ENCODE assay signal across 9 mouse cellular contexts in genomic region chr11:115160016-115160797, GRCm38 (mm10). TPM values are rescaled to one million over a fixed set of nuclear protein-coding genes. Genes with fewer than 3 reads are reported as not detected.
A peak's percentile ranks its signal among the peaks of the same experiment; 100 is the strongest.
DNase-seq lines count a peak whose midpoint lies in the region; ATAC-seq and TF ChIP-seq lines count a peak whose summit lies in the region.
"Had no signal": no experiment of that assay in that cellular context is flagged by ENCODE, and none has a peak within 500 bp of the region (broad histone marks: within the 10 kb centered on the region; RNA-seq: fewer than 3 reads in every experiment).

No protein-coding gene starts in this region.

- H3K4me3 ChIP-seq in midbrain, embryonic 14.5 days (replicated peaks; ENCODE audit: low read depth, low read length), result no peak overlapping the region
- H3K4me3 ChIP-seq in midbrain, embryonic 13.5 days (replicated peaks), result no peak overlapping the region
- no peak overlapping the region for H3K4me3 ChIP-seq in liver, adult 2 months (ENCODE audit: insufficient read depth, low read depth, low read length)
- H3K4me3 ChIP-seq: lung, embryonic 15.5 days had no signal

- peaks cover 13% of the 10 kb centered on the region for H3K79me2 ChIP-seq in liver, adult 2 months (ENCODE audit: control insufficient read depth, insufficient read depth, low read length)

- no peak for TF ChIP-seq POLR2A in liver, adult 2 months (IDR thresholded peaks at IDR 0.05; ENCODE audit: extremely low read depth, insufficient read depth, low read length)

- intact Hi-C loops in heart, postnatal 25 days (cut with DNase I), result loop anchor here (2.0 kb wide), 1 partner anchor 111 kb away; no protein-coding TSS in a partner anchor

- H3K4me1 ChIP-seq in midbrain, embryonic 14.5 days (ENCODE audit: control insufficient read depth, insufficient read depth, low read length), result peaks cover 14% of the 10 kb centered on the region
- H3K4me1 ChIP-seq in midbrain, embryonic 13.5 days (replicated peaks), result peaks cover 37% of the 10 kb centered on the region
- peaks cover 12% of the 10 kb centered on the region for H3K4me1 ChIP-seq in liver, adult 2 months (ENCODE audit: control insufficient read depth, insufficient read depth, low read length)

- H3K9ac ChIP-seq in midbrain, embryonic 14.5 days (replicated peaks; ENCODE audit: low read length), result no peak overlapping the region
- H3K9ac ChIP-seq in midbrain, embryonic 13.5 days (replicated peaks), result no peak overlapping the region
- no peak overlapping the region for H3K9ac ChIP-seq in liver, adult 2 months (ENCODE audit: low read depth, low read length)
- H3K9ac ChIP-seq: lung, embryonic 15.5 days had no signal

- H3K36me3 ChIP-seq in midbrain, embryonic 14.5 days (ENCODE audit: control insufficient read depth, insufficient read depth, low read length), result no peaks in the 10 kb centered on the region
- H3K36me3 ChIP-seq in midbrain, embryonic 13.5 days, result no peaks in the 10 kb centered on the region
- no peaks in the 10 kb centered on the region for H3K36me3 ChIP-seq in liver, adult 2 months (ENCODE audit: control insufficient read depth, insufficient read depth, low read length)
- H3K36me3 ChIP-seq: lung, embryonic 15.5 days had no signal

- H3K27ac ChIP-seq in midbrain, embryonic 14.5 days (replicated peaks; ENCODE audit: low read depth, low read length), result no peak overlapping the region
- H3K27ac ChIP-seq in midbrain, embryonic 13.5 days, result no peak overlapping the region
- no peak overlapping the region for H3K27ac ChIP-seq in liver, adult 2 months (replicated peaks; ENCODE audit: insufficient read depth, low read depth, low read length)
- H3K27ac ChIP-seq: lung, embryonic 15.5 days had no signal

- peaks cover 41% of the 10 kb centered on the region for H3K27me3 ChIP-seq in midbrain, embryonic 14.5 days (ENCODE audit: control insufficient read depth, insufficient read depth, low read length)
- peaks cover 74% of the 10 kb centered on the region for H3K27me3 ChIP-seq in midbrain, embryonic 13.5 days
- no peaks in the 10 kb centered on the region for H3K27me3 ChIP-seq in liver, adult 2 months (ENCODE audit: control insufficient read depth, insufficient read depth, low read length)

- WGBS in midbrain, embryonic 14.5 days, result 50% methylated on average over 11 of the region's 11 CpGs
- WGBS in midbrain, embryonic 13.5 days, result 38% methylated on average over 11 of the region's 11 CpGs
- 32% methylated on average over 11 of the region's 11 CpGs for WGBS in liver, adult 2 months

- H3K9me3 ChIP-seq in midbrain, embryonic 14.5 days (ENCODE audit: control insufficient read depth, low read length), result no peaks in the 10 kb centered on the region
- no peaks in the 10 kb centered on the region for H3K9me3 ChIP-seq in midbrain, embryonic 13.5 days
- H3K9me3 ChIP-seq: lung, embryonic 15.5 days had no signal

- no peak for ATAC-seq in midbrain, embryonic 14.5 days (ENCODE audit: low FRiP score, low TSS enrichment)
- ATAC-seq in midbrain, embryonic 13.5 days, result no peak
- no peak for ATAC-seq in megakaryocyte, adult 5-6 weeks (ENCODE audit: poor library complexity, severe bottlenecking)

- DNase-seq in midbrain, embryonic 14.5 days, result peak; percentile 50
- peak; percentile 64 for DNase-seq in T-cell, adult 2 months (ENCODE audit: low spot score)
- DNase-seq in cerebellum, postnatal 14 days, result peak; percentile 93 to 95
- peak; percentile 45 for DNase-seq in heart, postnatal 25 days (ENCODE audit: low spot score)
- peak; percentile 76 for DNase-seq in liver, adult 2 months (ENCODE audit: extremely low read depth, low read depth, low spot score)
- DNase-seq in spleen, adult 18-20 months, result peak; percentile 63 to 84

- TF ChIP-seq CTCF in liver, adult 2 months (IDR thresholded peaks at IDR 0.05; ENCODE audit: low read depth, low read length), result peak; percentile 91

- H3K4me2 ChIP-seq in midbrain, embryonic 14.5 days (ENCODE audit: low read length), result no peak overlapping the region
- no peak overlapping the region for H3K4me2 ChIP-seq in midbrain, embryonic 13.5 days (replicated peaks)
- H3K4me2 ChIP-seq: lung, embryonic 15.5 days had no signal

RNA-seq across cellular contexts. Expression of gene Slc9a3r1, which starts 2.9 kb away (rescaled TPM):
- polyA plus RNA-seq in midbrain, embryonic 14.5 days (2014; fragmentation: Nextera tagmentation; extraction: Ambion mirVana), result 44.3 and 46.6 TPM in 2 replicates
- polyA plus RNA-seq in midbrain, embryonic 13.5 days (2015; fragmentation: Nextera tagmentation; extraction: Ambion mirVana), result 30.4 and 34.3 TPM in 2 replicates
- 10 to 100 TPM; 10.1 to 12.9 TPM for total RNA-seq in heart, postnatal 25 days (2021)
- 113 and 117 TPM in 2 replicates for total RNA-seq in liver, adult 2 months (2014; rRNA removed)
- 130 and 177 TPM in 2 replicates for polyA plus RNA-seq in liver, adult 2 months (2012; rRNA removed)
- total RNA-seq in megakaryocyte, adult 5-6 weeks (2015), result 77.6 and 92.0 TPM in 2 replicates
- 87.5 and 88.7 TPM in 2 replicates for total RNA-seq in megakaryocyte, adult 5-6 weeks (2017)

RNA-seq across cellular contexts. Expression of gene Cd300lf, which starts 26.4 kb away (rescaled TPM):
- not detected in 2 replicates for polyA plus RNA-seq in midbrain, embryonic 14.5 days (2014; fragmentation: Nextera tagmentation; extraction: Ambion mirVana)
- 0.28 TPM in 1 of 2 replicates, not detected in the other for polyA plus RNA-seq in midbrain, embryonic 13.5 days (2015; fragmentation: Nextera tagmentation; extraction: Ambion mirVana)
- total RNA-seq in heart, postnatal 25 days (2021), result under 1 TPM in 1 of 2 experiments, not detected in 1; 0.28 TPM
- 1.2 and 1.5 TPM in 2 replicates for total RNA-seq in liver, adult 2 months (2014; rRNA removed)
- polyA plus RNA-seq in liver, adult 2 months (2012; rRNA removed), result 0.54 and 1.1 TPM in 2 replicates
- 22.9 and 25.7 TPM in 2 replicates for total RNA-seq in megakaryocyte, adult 5-6 weeks (2015)
- 28.1 and 46.6 TPM in 2 replicates for total RNA-seq in megakaryocyte, adult 5-6 weeks (2017)

RNA-seq across cellular contexts. Expression of gene Tmem104, which starts 27.1 kb away (rescaled TPM):
- polyA plus RNA-seq in midbrain, embryonic 14.5 days (2014; fragmentation: Nextera tagmentation; extraction: Ambion mirVana), result 10.9 and 14.9 TPM in 2 replicates
- polyA plus RNA-seq in midbrain, embryonic 13.5 days (2015; fragmentation: Nextera tagmentation; extraction: Ambion mirVana), result 10.3 and 10.7 TPM in 2 replicates
- 10 to 100 TPM; 10.0 to 10.5 TPM for total RNA-seq in heart, postnatal 25 days (2021)
- 5.3 and 8.1 TPM in 2 replicates for total RNA-seq in liver, adult 2 months (2014; rRNA removed)
- polyA plus RNA-seq in liver, adult 2 months (2012; rRNA removed), result 8.7 and 9.1 TPM in 2 replicates
- total RNA-seq in megakaryocyte, adult 5-6 weeks (2015), result 23.9 and 25.7 TPM in 2 replicates
- total RNA-seq in megakaryocyte, adult 5-6 weeks (2017), result 6.1 and 8.7 TPM in 2 replicates

RNA-seq across cellular contexts. Expression of gene Nat9, which starts 27.5 kb away (rescaled TPM):
- 17.4 and 21.2 TPM in 2 replicates for polyA plus RNA-seq in midbrain, embryonic 14.5 days (2014; fragmentation: Nextera tagmentation; extraction: Ambion mirVana)
- 20.9 and 23.7 TPM in 2 replicates for polyA plus RNA-seq in midbrain, embryonic 13.5 days (2015; fragmentation: Nextera tagmentation; extraction: Ambion mirVana)
- 10 to 100 TPM; 19.3 to 23.0 TPM for total RNA-seq in heart, postnatal 25 days (2021)
- 42.7 and 43.7 TPM in 2 replicates for total RNA-seq in liver, adult 2 months (2014; rRNA removed)
- polyA plus RNA-seq in liver, adult 2 months (2012; rRNA removed), result 28.7 and 35.2 TPM in 2 replicates
- total RNA-seq in megakaryocyte, adult 5-6 weeks (2015), result 16.1 and 17.7 TPM in 2 replicates
- total RNA-seq in megakaryocyte, adult 5-6 weeks (2017), result 23.9 and 36.1 TPM in 2 replicates
